Mouse (Mus musculus): ENCODE measurements around the gene Jmjd1c.

Gene Jmjd1c

GRCm38 (mm10) chr10:67247145-67247544 is 151.2 kb downstream of the Jmjd1c start:
- peak; percentile 66 for DNase-seq (ENCODE audit: low read depth)

GRCm38 (mm10) chr10:67249486-67249885 is 153.6 kb downstream of the Jmjd1c start:
- no peak for DNase-seq (ENCODE audit: low read depth)

GRCm38 (mm10) chr10:67250846-67251245 is 154.9 kb downstream of the Jmjd1c start:
- DNase-seq (ENCODE audit: low read depth), result no peak

- DNase-seq (ENCODE audit: low read depth), result no peak
These were observed 156.4 kb downstream of the Jmjd1c start for GRCm38 (mm10) chr10:67252353-67252752.

DNA sequence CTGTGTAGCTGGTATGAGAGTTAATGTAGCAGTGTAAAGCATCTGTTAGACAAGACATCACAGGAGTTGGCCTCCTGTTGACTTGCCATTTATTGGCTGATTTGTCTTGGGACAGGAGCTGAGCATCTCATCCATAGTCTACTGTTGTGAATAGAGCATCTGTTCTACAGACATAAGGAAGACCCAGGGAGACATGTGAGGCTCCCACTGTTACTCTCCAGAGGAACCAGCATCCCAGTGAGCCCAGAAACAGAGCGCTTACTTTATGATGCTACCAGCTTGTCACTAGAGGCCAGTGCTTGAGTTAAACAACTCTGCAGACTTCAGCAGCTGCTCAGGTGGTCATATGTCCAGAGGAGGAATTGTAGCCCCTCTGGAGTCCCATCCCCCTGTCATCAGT is 157.2 kb downstream of the Jmjd1c start:
- no peak for DNase-seq (ENCODE audit: low read depth)

GRCm38 (mm10) chr10:67264852-67265251 is 168.9 kb downstream of the Jmjd1c start:
- peak; percentile 32 for DNase-seq (ENCODE audit: low read depth)

GRCm38 (mm10) chr10:67275916-67276315 is 180.0 kb downstream of the Jmjd1c start:
- no peak for DNase-seq (ENCODE audit: low read depth)

DNA sequence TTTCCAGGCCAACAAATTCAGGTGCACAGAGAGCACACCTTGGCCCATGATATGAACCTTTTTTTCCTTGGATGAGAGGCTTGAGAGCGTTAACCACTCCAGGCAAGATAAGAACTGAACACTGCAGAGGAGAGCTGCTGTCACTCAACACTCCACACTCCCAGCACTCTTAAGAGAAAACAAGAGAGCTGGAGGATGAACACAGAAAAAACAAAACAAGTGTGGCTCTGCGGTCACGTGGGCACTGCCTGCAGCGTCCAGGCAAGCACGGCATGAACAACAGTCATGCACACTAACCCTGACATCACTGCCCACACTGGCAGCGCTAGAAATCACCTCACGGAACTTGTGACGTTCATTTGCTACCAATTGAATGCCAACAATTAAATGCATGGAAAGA is 185.9 kb downstream of the Jmjd1c start:
- DNase-seq (ENCODE audit: low read depth), result no peak

DNA sequence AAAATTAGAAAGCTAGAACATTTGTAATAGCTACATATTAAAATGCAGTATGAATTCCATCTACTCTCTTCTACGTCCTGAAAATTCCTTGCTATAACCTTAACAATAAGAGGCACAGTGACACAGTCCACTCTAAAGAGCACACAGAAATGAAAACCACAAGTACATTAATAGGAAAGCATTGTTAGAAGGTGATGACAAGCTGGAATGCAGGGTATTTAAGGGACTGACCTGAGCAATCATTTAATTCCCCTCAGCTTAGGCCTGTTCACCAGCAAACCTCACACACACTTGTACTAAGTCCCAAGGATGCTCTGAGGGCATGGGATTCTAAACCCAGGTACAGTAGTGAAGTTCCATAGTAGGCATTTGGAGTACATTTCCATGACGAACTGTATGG is 186.6 kb downstream of the Jmjd1c start:
- no peak for DNase-seq (ENCODE audit: low read depth)

DNA sequence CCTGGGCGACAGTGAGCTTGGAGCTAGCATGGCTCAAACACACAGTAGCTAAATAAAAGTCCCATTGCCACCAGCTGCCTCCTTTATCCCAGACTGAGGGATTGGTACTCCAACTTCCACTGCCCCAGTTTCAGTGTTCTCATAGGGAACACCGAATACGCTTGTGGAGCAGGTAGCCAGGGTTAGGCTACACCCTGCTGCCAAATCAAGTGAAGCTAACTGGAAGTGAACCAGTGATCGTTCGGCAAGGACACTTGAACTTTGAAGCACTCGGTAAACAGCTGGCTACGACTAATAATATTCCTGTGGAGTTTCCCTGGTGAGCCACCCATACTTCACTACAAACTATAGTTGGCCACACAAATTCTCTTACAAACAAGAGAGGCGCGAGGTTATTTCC is 187.6 kb downstream of the Jmjd1c start:
- no peak for DNase-seq (ENCODE audit: low read depth)

GRCm38 (mm10) chr10:67284311-67284710 is 188.4 kb downstream of the Jmjd1c start:
- no peak for DNase-seq (ENCODE audit: low read depth)

DNA sequence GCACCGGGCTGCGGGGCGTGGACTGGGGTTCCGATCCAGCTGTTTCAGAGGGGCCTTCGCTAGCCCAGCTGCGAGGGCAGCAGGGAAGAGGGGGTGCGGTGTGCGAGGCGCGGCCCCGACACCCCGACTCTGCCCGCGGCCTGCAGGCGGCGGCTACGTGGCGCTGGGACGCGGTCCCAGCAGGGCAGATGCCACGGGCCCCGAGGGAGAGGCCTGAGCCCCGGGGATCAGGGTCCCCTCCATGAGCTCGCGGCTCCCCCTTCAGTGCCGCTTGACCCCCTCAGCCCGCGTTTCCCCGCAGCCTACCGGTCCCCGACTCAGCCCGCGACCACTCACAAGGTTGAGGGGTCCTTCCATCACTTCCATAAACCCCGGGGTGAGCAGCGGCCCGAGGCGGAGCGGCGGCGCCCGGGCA is 188.8 kb downstream of the Jmjd1c start:
- DNase-seq (ENCODE audit: low read depth), result peak; percentile 68

GRCm38 (mm10) chr10:67285176-67285814 is 189.4 kb downstream of the Jmjd1c start, which contains the start of gene Nrbf2:
Nrbf2 (minus strand) TSS chr10:67285305.
- DNase-seq (ENCODE audit: low read depth), result peak; percentile 93

DNA sequence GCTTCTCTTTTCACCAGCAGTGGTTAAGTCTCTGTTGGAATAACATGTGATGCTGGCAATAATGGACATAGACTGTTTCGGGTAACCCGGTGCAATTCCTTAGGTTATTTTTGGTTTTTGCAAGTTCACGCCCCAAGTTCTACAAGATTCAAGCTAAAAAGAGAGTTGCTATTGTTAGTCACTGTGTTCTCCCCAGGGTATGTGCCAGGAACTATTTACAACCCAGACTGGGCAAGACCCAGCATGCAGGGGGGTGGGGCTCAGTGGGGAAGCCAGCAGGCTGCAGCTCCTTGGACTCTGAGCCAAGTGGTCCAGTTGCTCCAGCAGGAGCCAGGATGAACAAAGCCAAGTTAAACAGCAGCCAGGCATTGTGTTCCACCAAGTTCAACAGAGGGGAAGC is 192.0 kb downstream of the Jmjd1c start:
- no peak for DNase-seq (ENCODE audit: low read depth)

DNA sequence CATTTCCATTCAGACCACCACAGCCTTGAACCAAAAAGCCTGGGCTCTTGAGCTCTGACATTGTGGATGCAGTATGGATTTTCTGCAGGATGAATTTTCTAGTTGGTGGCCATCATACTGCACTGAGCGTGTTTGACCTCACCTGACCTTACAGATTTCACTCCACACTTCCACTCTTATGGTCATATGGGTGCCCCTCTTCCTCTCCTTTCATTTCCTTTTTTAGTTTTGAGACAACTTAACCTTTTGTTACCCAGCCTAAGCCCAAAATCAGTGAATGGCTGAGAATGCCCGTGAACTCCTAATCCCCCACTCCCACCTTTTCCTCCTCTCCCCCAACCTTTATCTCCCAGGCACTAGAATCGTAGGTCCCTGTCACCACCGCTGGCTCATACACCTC is 194.7 kb downstream of the Jmjd1c start:
- no peak for DNase-seq (ENCODE audit: low read depth)

GRCm38 (mm10) chr10:67291087-67291486 is 195.2 kb downstream of the Jmjd1c start:
- no peak for DNase-seq (ENCODE audit: low read depth)

DNA sequence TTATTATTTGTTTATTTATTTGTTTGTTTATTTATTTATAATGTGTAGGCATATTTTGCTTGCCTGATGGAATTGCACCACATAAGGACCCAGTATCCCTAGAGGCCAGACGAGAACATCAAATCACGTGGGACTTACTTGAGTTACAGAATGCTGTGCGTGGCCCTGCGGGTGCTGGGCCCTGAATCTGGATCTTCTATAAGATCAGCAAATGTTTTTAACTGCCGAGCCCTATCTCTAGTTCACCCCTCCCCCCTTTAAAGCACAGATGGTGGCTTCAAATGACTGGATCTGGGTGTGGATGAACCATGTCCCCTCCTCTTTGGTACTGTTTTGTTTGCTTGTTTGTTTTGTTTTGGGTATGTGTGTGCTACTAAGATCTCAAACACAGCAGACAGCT is 199.4 kb downstream of the Jmjd1c start:
- no peak for DNase-seq (ENCODE audit: low read depth)

GRCm38 (mm10) chr10:67295938-67296466 is 200.1 kb downstream of the Jmjd1c start:
- DNase-seq (ENCODE audit: low read depth), result no peak

GRCm38 (mm10) chr10:67296482-67297152 is 200.7 kb downstream of the Jmjd1c start:
- DNase-seq (ENCODE audit: low read depth), result no peak

GRCm38 (mm10) chr10:67297175-67297855 is 201.4 kb downstream of the Jmjd1c start:
- no peak for DNase-seq (ENCODE audit: low read depth)

GRCm38 (mm10) chr10:67298856-67299255 is 202.9 kb downstream of the Jmjd1c start:
- DNase-seq (ENCODE audit: low read depth), result no peak

GRCm38 (mm10) chr10:67299285-67299684 is 203.4 kb downstream of the Jmjd1c start:
- no peak for DNase-seq (ENCODE audit: low read depth)

DNA sequence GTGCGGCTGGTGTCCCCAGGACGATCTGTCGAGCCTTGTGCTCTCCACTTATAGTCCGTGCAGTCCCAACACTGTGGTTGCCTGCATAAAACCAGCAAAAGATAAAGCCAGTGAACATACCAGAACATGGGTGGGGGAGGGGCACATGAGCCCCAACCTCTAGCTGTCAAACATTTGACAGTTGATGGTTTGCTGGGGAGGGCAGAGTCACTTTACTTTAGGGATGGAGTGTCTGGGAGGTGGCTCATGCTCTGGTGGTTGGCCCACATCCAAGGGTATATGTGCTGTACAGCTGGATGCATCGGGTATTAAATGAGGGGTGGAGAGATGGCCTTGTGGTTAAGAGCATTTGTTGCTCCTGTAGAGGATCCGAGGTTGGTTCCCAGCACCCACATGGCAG is 205.1 kb downstream of the Jmjd1c start:
- DNase-seq (ENCODE audit: low read depth), result no peak

All from naive thymus-derived CD4-positive, alpha-beta T cell, adult 2 months (primary cell).